Mouse (Mus musculus): ENCODE data around the gene Cul9.

- TF ChIP-seq CTCF (IDR thresholded peaks at IDR 0.05; ENCODE audit: insufficient read depth, low read depth, low read length): no peak
- TF ChIP-seq POLR2A (IDR thresholded peaks at IDR 0.05; ENCODE audit: insufficient read depth, low read depth, low read length): no peak
Measured at GRCm38 (mm10) chr17:46552841-46553423, 6.7 kb upstream of the Cul9 start.
